Mouse (Mus musculus): Measurements from ENCODE around the gene Gm26938. TPM values are rescaled to one million over a fixed set of nuclear protein-coding genes. Genes with fewer than 3 reads are reported as not detected.

Gene Gm26938
- not detected in 2 replicates for polyA plus RNA-seq (2012; rRNA removed)

GRCm38 (mm10) chr5:139826357-139827055 is at the start of gene Gm26938, which contains the start of gene Psmg3:
Gene Gm26938, minus strand, starts transcription at chr5:139826407.
Gene Psmg3, minus strand, starts transcription at chr5:139826885.

GRCm38 (mm10) chr5:139819538-139820181 is 6.5 kb downstream of the Gm26938 start, which contains the start of gene Tmem184a:
Gene Tmem184a, minus strand, starts transcription at chr5:139819917.

DNA sequence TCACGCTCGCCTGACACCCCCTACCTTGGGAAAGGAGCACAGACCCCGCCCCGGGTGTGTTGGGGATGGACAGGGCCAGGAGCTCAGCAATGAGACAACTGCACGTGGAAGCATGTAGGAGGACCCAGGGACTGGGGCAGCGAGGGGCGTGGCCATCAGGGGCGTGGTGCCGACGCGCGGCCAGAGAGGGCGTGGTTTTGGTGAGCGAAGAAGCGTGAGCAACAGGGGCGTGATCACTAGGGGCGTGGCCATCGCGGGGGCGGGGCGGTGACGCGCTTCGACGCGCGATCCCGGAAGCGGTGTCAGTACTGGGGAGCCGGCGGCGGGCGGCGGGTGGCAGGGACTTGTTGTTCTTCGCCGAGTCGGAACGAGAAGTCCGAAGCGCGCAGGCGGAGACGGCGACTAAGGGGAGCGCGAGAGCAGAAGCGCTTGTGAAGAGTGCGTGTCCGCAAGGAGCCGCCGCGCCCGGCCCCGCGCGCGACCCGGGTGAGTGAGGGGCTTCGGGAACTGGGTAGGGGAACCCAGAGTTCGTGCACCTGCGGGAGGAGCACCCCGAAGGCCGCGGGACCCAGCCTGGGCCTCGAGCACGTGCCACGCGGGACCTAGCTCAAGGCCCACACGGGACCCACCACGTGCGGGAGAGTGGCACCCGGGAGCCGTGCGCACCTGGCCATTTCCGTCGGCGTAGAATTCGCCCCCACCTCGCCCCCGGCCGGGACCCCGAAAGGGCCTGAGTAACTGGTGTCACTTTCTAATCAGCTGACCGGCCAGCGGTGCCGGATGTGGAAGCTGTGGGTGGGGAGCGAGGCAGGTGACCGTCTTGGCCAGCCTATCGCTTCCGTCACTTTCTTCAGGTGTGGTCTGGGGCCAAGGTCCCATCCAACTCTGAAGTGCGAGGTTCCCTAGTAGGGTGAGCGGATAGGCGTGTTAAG is 34.7 kb downstream of the Gm26938 start, which contains the start of gene Mafk:
Gene Mafk (plus strand): TSS at position 287 of the 932 bp plus-strand sequence.

DNA sequence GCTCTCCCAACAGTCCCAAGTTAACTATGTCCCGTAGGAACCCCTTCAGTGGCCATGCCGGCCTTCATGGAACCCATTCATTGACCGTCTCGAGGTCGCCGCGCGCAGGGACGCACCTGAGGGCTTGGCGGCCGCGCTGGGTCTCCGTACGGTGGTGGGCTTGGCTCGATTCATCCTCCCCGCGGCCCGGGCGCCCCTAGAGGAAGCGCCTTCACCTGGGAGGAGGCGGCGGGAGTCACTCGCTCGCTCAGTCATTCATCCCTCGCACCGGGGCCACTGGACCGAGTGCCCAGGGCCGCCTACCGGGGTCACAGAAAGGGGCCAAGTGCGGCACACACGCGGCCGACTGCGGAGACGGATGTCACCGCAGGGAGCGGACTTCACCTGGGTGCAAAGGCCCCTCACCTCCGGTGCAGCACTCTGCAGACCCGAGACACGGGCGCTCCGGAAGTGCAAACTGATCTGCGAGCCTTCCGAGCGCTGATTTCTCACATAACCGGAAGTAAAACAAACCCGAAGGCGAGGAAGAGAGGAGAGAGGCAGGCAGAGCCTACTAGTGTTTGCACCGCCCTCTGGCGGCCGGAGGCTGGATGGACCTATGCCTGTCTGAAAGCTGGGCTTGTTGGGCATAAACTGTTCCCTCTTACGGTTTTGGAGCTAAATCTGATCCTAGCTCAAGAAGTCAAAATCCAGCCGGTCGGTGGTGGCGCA is 50.8 kb downstream of the Gm26938 start, which contains the start of gene Ints1:
Gene Ints1 (minus strand): TSS at position 459 of the 711 bp plus-strand sequence.

Other genes with a start within 250 kb of the Gm26938 start
- 7.2 and 10.1 TPM in 2 replicates for gene Micall2, start 90.1 kb downstream of the Gm26938 start, polyA plus RNA-seq (2012; rRNA removed)
- gene Ints1, start 50.7 kb downstream of the Gm26938 start, polyA plus RNA-seq (2012; rRNA removed): 50.4 and 53.9 TPM in 2 replicates
- 10.4 and 11.8 TPM in 2 replicates for gene Mafk, start 34.9 kb downstream of the Gm26938 start, polyA plus RNA-seq (2012; rRNA removed)
- 0.21 and 1.0 TPM in 2 replicates for gene Tmem184a, start 6.5 kb downstream of the Gm26938 start, polyA plus RNA-seq (2012; rRNA removed)
- gene Psmg3, start 478 bp upstream of the Gm26938 start, polyA plus RNA-seq (2012; rRNA removed): 58.0 and 63.7 TPM in 2 replicates
- gene Elfn1, start 81.5 kb upstream of the Gm26938 start, polyA plus RNA-seq (2012; rRNA removed): 7.9 and 8.3 TPM in 2 replicates